Mouse (Mus musculus) G1E (cell line): ENCODE data around the gene Gm29776.

Source experiments
- CTCF ChIP-seq: IDR thresholded peaks from 2 replicates; pipeline ENCODE4 v1.5.1; 2012; ENCODE audit warnings: low read depth, low read length, inconsistent platforms, mixed read lengths
- GATA1 ChIP-seq: IDR thresholded peaks from 2 replicates; pipeline ENCODE4 v1.6.1; 2012; ENCODE audit warnings: borderline replicate concordance, low read length, inconsistent platforms, mixed read lengths
- POLR2AphosphoS5 ChIP-seq: IDR thresholded peaks from 2 replicates; pipeline ENCODE4 v1.6.1; 2012; ENCODE audit warnings: low read depth, low read length, inconsistent platforms; ENCODE audit not compliant: insufficient replicate concordance
- TAL1 ChIP-seq: conservative IDR thresholded peaks from 2 replicates; pipeline ENCODE4 v1.6.1; 2012; ENCODE audit warnings: low read depth, low read length, inconsistent platforms, mixed read lengths

GRCm38 (mm10) chr14:54727565-54727964, 28.9 kb upstream of the Gm29776 start:
- TF ChIP-seq TAL1 = no peak
- TF ChIP-seq CTCF = no peak
- TF ChIP-seq GATA1 = no peak
- no peak for TF ChIP-seq POLR2AphosphoS5
